Mouse (Mus musculus): ENCODE results near the gene Ccr10. TPM values are rescaled to one million over a fixed set of nuclear protein-coding genes. Genes with fewer than 3 reads are reported as not detected.
A peak's percentile ranks its signal among the peaks of the same experiment; 100 is the strongest.

The Ccr10 gene
- polyA plus RNA-seq, 1 experiment from 2014 or later = 0.50 TPM

GRCm38 (mm10) chr11:101173631-101174388, 1.4 kb downstream of the Ccr10 start:
- WGBS = 1% methylated on average over 61 of the region's 61 CpGs
- peak overlapping the region; percentile 93 for H3K27ac ChIP-seq (ENCODE audit: low read length)
- no peaks in the 10 kb centered on the region for H3K9me3 ChIP-seq (ENCODE audit: low read length)
- H3K4me3 ChIP-seq (ENCODE audit: low read length) = peak overlapping the region; percentile 46
- H3K9ac ChIP-seq (replicated peaks; ENCODE audit: low read length) = peak overlapping the region; percentile 70
- no peaks in the 10 kb centered on the region for H3K36me3 ChIP-seq (ENCODE audit: insufficient read depth, low read length)
- peaks cover 20% of the 10 kb centered on the region for H3K27me3 ChIP-seq (ENCODE audit: insufficient read depth, low read length)
- H3K4me1 ChIP-seq (ENCODE audit: insufficient read depth, low read length) = peaks cover 73% of the 10 kb centered on the region
- peak; percentile 67 for ATAC-seq (ENCODE audit: low FRiP score, low TSS enrichment)
- H3K4me2 ChIP-seq (replicated peaks; ENCODE audit: low read depth, low read length) = peak overlapping the region; percentile 96

GRCm38 (mm10) chr11:101173112-101173511, 2.1 kb downstream of the Ccr10 start:
- peaks cover 77% of the 10 kb centered on the region for H3K4me1 ChIP-seq (ENCODE audit: insufficient read depth, low read length)
- H3K4me2 ChIP-seq (replicated peaks; ENCODE audit: low read depth, low read length) = peak overlapping the region; percentile 96
- peak overlapping the region; percentile 46 for H3K4me3 ChIP-seq (ENCODE audit: low read length)
- H3K27me3 ChIP-seq (ENCODE audit: insufficient read depth, low read length) = peaks cover 20% of the 10 kb centered on the region
- WGBS = 3% methylated on average over 11 of the region's 11 CpGs
- H3K9me3 ChIP-seq (ENCODE audit: low read length) = no peaks in the 10 kb centered on the region
- H3K36me3 ChIP-seq (ENCODE audit: insufficient read depth, low read length) = no peaks in the 10 kb centered on the region
- ATAC-seq (ENCODE audit: low FRiP score, low TSS enrichment) = no peak
- peak overlapping the region; percentile 70 for H3K9ac ChIP-seq (replicated peaks; ENCODE audit: low read length)
- H3K27ac ChIP-seq (ENCODE audit: low read length) = peak overlapping the region; percentile 93

GRCm38 (mm10) chr11:101172434-101172815, 2.8 kb downstream of the Ccr10 start:
- WGBS = 5% methylated on average over 5 of the region's 5 CpGs
- Histone ChIP-seq H3K4me3 (ENCODE audit: low read length) (peak overlapping the region; percentile 77), H3K4me2 (replicated peaks; ENCODE audit: low read depth, low read length) (peak overlapping the region; percentile 96), H3K4me1 (ENCODE audit: insufficient read depth, low read length) (peaks cover 79% of the 10 kb centered on the region), H3K27ac (ENCODE audit: low read length) (peak overlapping the region; percentile 94), H3K27me3 (ENCODE audit: insufficient read depth, low read length) (peaks cover 27% of the 10 kb centered on the region), H3K9me3 (ENCODE audit: low read length) (no peaks in the 10 kb centered on the region), H3K9ac (replicated peaks; ENCODE audit: low read length) (peak overlapping the region; percentile 75), H3K36me3 (ENCODE audit: insufficient read depth, low read length) (peaks cover 4% of the 10 kb centered on the region)
- ATAC-seq (ENCODE audit: low FRiP score, low TSS enrichment) = no peak

GRCm38 (mm10) chr11:101171721-101172433, 3.4 kb downstream of the Ccr10 start:
- peak overlapping the region; percentile 77 for H3K4me3 ChIP-seq (ENCODE audit: low read length)

GRCm38 (mm10) chr11:101170811-101171610, 4.2 kb downstream of the Ccr10 start, which contains the start of gene Plekhh3:
TSS of gene Plekhh3 (minus strand) at chr11:101171351.
- H3K4me1 ChIP-seq (ENCODE audit: insufficient read depth, low read length) = peaks cover 70% of the 10 kb centered on the region
- peaks cover 18% of the 10 kb centered on the region for H3K36me3 ChIP-seq (ENCODE audit: insufficient read depth, low read length)
- H3K4me2 ChIP-seq (replicated peaks; ENCODE audit: low read depth, low read length) = peak within 1 kb of the TSS; percentile 96
- peak; percentile 95 for ATAC-seq (ENCODE audit: low FRiP score, low TSS enrichment)
- under 1% methylated on average over 43 of the region's 50 CpGs for WGBS
- H3K9me3 ChIP-seq (ENCODE audit: low read length) = no peaks in the 10 kb centered on the region
- H3K27ac ChIP-seq (ENCODE audit: low read length) = peak within 1 kb of the TSS; percentile 94
- peak within 1 kb of the TSS; percentile 77 for H3K4me3 ChIP-seq (ENCODE audit: low read length)
- H3K9ac ChIP-seq (replicated peaks; ENCODE audit: low read length) = peak within 1 kb of the TSS; percentile 76
- H3K27me3 ChIP-seq (ENCODE audit: insufficient read depth, low read length) = peaks cover 23% of the 10 kb centered on the region

More at GRCm38 (mm10) chr11:101171721-101172433, 3.4 kb downstream of the Ccr10 start:
- no peaks in the 10 kb centered on the region for H3K9me3 ChIP-seq (ENCODE audit: low read length)
- peaks cover 10% of the 10 kb centered on the region for H3K36me3 ChIP-seq (ENCODE audit: insufficient read depth, low read length)
- peaks cover 73% of the 10 kb centered on the region for H3K4me1 ChIP-seq (ENCODE audit: insufficient read depth, low read length)
- H3K4me2 ChIP-seq (replicated peaks; ENCODE audit: low read depth, low read length) = peak overlapping the region; percentile 96
- under 1% methylated on average over 31 of the region's 31 CpGs for WGBS
- peak overlapping the region; percentile 75 for H3K9ac ChIP-seq (replicated peaks; ENCODE audit: low read length)
- ATAC-seq (ENCODE audit: low FRiP score, low TSS enrichment) = peak; percentile 59
- peaks cover 27% of the 10 kb centered on the region for H3K27me3 ChIP-seq (ENCODE audit: insufficient read depth, low read length)
- peak overlapping the region; percentile 94 for H3K27ac ChIP-seq (ENCODE audit: low read length)

GRCm38 (mm10) chr11:101170354-101170810, 4.9 kb downstream of the Ccr10 start, which contains the start of gene Cntnap1:
TSS of gene Cntnap1 (plus strand) at chr11:101170523.
- Histone ChIP-seq H3K4me3 (ENCODE audit: low read length) (peak within 1 kb of the TSS; percentile 77), H3K27me3 (ENCODE audit: insufficient read depth, low read length) (peaks cover 23% of the 10 kb centered on the region), H3K4me2 (replicated peaks; ENCODE audit: low read depth, low read length) (peak within 1 kb of the TSS; percentile 96), H3K36me3 (ENCODE audit: insufficient read depth, low read length) (peaks cover 21% of the 10 kb centered on the region), H3K9ac (replicated peaks; ENCODE audit: low read length) (peak within 1 kb of the TSS; percentile 76), H3K9me3 (ENCODE audit: low read length) (no peaks in the 10 kb centered on the region), H3K27ac (ENCODE audit: low read length) (peak within 1 kb of the TSS; percentile 92), H3K4me1 (ENCODE audit: insufficient read depth, low read length) (peaks cover 72% of the 10 kb centered on the region)
- under 1% methylated on average over 35 of the region's 35 CpGs for WGBS
- ATAC-seq (ENCODE audit: low FRiP score, low TSS enrichment) = no peak

- Histone ChIP-seq H3K36me3 (ENCODE audit: insufficient read depth, low read length) (peaks cover 22% of the 10 kb centered on the region), H3K4me1 (ENCODE audit: insufficient read depth, low read length) (peaks cover 71% of the 10 kb centered on the region), H3K9me3 (ENCODE audit: low read length) (no peaks in the 10 kb centered on the region), H3K4me3 (ENCODE audit: low read length) (peak overlapping the region; percentile 77), H3K27ac (ENCODE audit: low read length) (peak overlapping the region; percentile 92; the same call in 1 of the 2 replicates), H3K4me2 (replicated peaks; ENCODE audit: low read depth, low read length) (peak overlapping the region; percentile 96), H3K9ac (replicated peaks; ENCODE audit: low read length) (peak overlapping the region; percentile 76), H3K27me3 (ENCODE audit: insufficient read depth, low read length) (peaks cover 18% of the 10 kb centered on the region; the same call in 1 of the 2 replicates)
- 13% methylated on average over 16 of the region's 17 CpGs for WGBS
- no peak for ATAC-seq (ENCODE audit: low FRiP score, low TSS enrichment)
These were observed 5.7 kb downstream of the Ccr10 start for GRCm38 (mm10) chr11:101169301-101170107.

- H3K4me3 ChIP-seq (ENCODE audit: low read length) = peak overlapping the region; percentile 77
- H3K36me3 ChIP-seq (ENCODE audit: insufficient read depth, low read length) = peaks cover 33% of the 10 kb centered on the region
- peak overlapping the region; percentile 96 for H3K4me2 ChIP-seq (replicated peaks; ENCODE audit: low read depth, low read length)
- peaks cover 15% of the 10 kb centered on the region; the same call in 1 of the 2 replicates for H3K27me3 ChIP-seq (ENCODE audit: insufficient read depth, low read length)
- H3K4me1 ChIP-seq (ENCODE audit: insufficient read depth, low read length) = peaks cover 71% of the 10 kb centered on the region
- WGBS = 57% methylated on average over 18 of the region's 18 CpGs
- no peak for ATAC-seq (ENCODE audit: low FRiP score, low TSS enrichment)
- H3K9me3 ChIP-seq (ENCODE audit: low read length) = no peaks in the 10 kb centered on the region
- peak overlapping the region; percentile 76; the same call in 1 of the 2 replicates for H3K9ac ChIP-seq (replicated peaks; ENCODE audit: low read length)
- no peak overlapping the region for H3K27ac ChIP-seq (ENCODE audit: low read length)
These were observed 6.8 kb downstream of the Ccr10 start for GRCm38 (mm10) chr11:101168301-101168980.

Measured in kidney, embryonic 16.5 days (tissue).